Mouse (Mus musculus) megakaryocyte, adult 5-6 weeks (primary cell): ENCODE results near the gene Tas1r2. TPM values are rescaled to one million over a fixed set of nuclear protein-coding genes. Genes with fewer than 3 reads are reported as not detected.

Source experiments
- ATAC-seq: 2 replicates; pipeline ENCODE4 v1.8.0; 2016; ENCODE audit warnings: mild to moderate bottlenecking, inconsistent platforms; ENCODE audit not compliant: poor library complexity, severe bottlenecking
- total RNA-seq, 2 experiments: library from RNA; stranded (forward) in 1 of 2; stranded (reverse) in 1 of 2; fragments of 153-499, 151-499 nt in 1 of 2; fragments of 221-1000, 200-1000 nt in 1 of 2; gene quantifications; 2 replicates each; pipeline versions ENCODE4 v1.2.3 to v1.2.4; 2015 to 2017

Tas1r2 gene
- not detected in 2 replicates for total RNA-seq (2015)
- total RNA-seq (2017): not detected in 2 replicates

- ATAC-seq: no peak
Measured at GRCm38 (mm10) chr4:139653238-139653637, at the start of gene Tas1r2. Gene Tas1r2 (plus strand): TSS chr4:139653538.

DNA sequence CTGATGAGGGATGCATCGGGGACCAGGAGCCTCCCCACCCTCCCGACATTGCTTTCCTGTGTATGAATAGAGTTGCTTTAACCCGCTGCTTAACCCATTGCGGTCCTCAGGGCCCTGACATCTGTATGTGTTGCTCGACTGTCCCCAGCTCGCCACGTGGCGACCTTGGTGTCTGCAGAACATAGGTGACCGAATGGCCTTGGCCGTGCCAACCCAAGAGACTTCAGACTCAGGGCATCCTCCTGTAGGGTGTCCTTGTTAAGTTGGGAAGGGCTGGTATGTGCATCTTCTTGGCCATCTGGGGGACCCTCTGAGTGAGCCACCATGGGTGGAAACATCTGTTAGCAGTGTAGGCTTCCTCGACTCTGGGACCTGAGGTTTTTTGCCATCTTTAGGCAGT, 48.1 kb upstream of the Tas1r2 start:
- ATAC-seq: no peak

GRCm38 (mm10) chr4:139606732-139607131, 46.6 kb upstream of the Tas1r2 start:
- no peak for ATAC-seq

DNA sequence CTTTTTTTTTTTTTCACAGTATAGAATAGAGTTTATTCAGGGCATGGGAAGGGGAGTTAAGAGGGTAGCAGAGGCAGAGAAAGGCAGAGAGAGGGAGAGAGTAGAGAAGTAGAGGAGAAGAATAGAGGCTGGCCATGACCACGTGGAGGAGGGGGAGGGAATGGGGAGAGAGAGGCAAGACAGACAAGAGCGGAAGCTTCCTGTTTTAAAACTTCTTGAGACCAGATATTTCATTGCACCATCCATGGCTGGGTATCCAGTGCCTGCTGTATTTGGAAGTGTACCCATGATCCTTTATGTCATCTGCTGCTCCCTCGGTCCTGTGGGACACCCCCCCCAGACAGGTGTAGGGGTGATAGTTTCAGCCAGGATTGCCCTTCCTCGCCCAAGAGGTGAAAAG, 44.4 kb upstream of the Tas1r2 start:
- peak; percentile 65 for ATAC-seq

GRCm38 (mm10) chr4:139610954-139611353, 42.4 kb upstream of the Tas1r2 start:
- no peak for ATAC-seq

GRCm38 (mm10) chr4:139611542-139611953, 41.8 kb upstream of the Tas1r2 start:
- ATAC-seq: peak; percentile 63

DNA sequence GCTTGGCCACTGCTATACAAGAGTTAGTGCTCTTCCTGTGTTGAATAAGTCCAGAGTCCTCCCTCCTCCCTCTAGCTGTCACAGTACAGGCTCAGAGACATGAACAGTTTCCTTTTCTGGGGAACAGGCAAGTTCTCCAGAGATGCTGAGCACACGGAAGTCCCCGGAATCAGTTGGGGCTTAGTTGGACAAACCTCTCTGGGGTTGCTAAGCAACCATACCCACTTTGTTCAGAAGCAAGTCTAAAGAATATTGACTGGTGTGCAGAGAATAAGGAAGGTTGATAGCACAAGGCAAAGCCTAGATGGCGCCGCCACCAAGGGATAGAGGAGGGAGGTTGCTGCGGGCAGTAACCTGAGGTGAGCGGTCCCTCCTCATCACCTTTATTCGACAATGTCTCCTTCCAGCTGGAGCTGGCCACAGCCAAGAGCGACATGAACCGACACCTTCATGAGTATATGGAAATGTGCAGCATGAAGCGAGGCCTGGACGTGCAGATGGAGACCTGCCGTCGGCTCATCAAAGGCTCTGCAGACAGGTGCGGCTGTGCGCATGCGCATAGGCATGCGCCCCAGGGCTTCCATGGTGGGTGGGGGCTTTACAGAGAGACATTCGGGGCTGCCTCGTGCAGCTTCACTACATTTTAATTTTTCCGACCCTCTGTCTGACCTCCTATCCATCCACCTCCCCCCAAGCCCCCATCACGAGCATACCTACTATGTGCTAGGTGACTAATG, 38.6 kb upstream of the Tas1r2 start:
- ATAC-seq: no peak

GRCm38 (mm10) chr4:139616276-139617000, 36.9 kb upstream of the Tas1r2 start:
- ATAC-seq: peak; percentile 97

- ATAC-seq: no peak
Measured at GRCm38 (mm10) chr4:139617001-139617364, 36.4 kb upstream of the Tas1r2 start.

- ATAC-seq: no peak
Measured at GRCm38 (mm10) chr4:139619765-139620164, 33.6 kb upstream of the Tas1r2 start.

DNA sequence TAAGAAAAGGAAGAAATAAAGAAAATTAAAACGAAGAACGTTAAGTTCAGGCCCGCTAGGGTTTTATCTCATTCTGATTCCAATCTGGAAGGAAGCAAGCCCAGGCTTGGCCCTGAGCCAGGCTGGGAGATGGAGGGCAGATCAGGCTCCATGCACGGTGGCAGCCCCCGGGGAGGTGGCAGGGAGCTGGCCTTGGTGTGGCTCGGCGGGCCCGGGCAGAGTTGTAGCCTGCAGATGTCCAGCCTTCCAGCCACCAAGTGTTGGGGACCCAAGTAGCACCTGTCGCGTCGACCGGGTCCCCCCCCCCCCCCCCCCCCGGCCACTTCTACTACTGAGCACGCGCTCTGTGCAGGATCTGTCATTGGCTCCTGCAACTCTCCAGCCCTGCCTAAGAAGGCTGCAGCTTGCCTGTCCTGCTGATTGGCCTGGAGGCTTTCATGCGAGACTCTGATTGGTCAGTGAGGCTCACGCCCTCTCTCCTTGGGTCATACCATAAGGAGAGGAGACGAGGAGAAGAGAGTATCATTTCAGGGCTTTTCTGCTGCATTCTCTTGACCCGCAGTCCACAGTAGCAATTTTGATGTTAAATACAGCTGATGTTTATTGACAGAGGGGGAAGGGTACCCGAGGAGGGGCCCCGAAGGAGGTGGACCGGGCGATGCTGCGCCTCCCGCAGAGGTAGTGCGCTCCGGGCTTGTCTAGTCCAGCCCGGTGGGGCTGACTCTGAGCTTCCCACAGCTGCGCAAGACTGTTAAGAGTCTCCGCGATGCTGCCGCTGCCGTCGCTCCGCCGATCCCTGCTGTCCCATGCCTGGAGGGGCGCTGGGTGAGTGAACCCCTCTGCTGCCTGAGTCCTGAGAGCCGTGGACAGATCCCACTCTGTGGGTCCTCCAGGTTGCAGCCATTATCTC, 30.7 kb upstream of the Tas1r2 start, which contains the start of gene Aldh4a1:
TSS of gene Aldh4a1 (plus strand) at position 494 of the 910 bp plus-strand sequence.
- peak; percentile 98 for ATAC-seq

DNA sequence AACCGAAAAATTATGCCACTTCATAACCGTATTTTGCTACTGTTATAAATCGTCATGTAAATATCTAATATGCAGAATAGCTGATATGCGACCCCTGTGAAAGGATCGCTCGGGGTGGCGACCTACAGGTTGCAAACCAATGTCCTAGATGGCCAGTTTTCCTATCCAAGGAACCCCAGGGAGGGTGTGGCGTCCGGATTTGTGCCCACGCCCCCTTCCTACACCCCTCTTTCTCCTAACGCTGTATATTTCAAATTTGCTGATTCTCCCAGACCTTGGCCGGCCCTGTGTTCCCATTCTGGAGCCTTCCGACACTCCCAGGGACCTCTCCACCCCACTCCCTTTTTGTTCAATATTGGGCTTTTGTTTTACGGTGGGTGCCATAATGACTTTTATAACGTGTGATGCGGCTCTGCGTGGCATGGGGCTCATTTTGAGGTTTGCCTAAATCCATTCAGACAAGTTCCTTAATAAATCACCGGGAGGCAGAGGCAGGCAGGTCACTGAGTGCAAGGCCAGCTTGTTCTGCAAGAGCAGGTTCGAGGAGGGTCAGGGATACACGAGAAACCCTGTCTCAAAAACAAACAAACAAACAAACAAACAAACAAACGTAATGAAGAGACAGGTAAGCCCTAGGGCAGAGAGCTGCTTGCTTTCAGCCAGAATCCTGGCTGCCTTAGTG, 29.8 kb upstream of the Tas1r2 start:
- no peak for ATAC-seq

- no peak for ATAC-seq
Measured at GRCm38 (mm10) chr4:139624116-139624489, 29.2 kb upstream of the Tas1r2 start.

DNA sequence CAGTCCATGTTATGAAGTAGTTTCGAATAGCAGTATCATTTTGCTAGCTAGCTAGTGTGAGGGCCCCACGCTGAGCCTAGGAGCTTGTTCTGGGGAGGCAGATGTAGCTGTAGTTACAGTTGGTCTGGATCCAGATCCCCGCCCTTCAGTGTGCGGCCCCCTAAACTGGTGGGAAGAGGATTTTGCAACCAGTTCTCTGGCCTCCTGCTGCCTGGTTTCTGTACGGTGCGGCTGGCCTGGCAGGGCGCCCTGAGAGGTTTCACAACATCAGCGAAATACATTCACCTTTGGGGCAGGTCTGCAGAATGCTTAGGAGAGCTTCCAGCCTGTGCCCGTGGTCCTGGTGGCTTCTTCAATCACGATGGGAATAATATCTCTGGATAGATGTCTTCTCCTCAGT, 28.6 kb upstream of the Tas1r2 start:
- ATAC-seq: no peak

GRCm38 (mm10) chr4:139627361-139627760, 26.0 kb upstream of the Tas1r2 start:
- no peak for ATAC-seq

- no peak for ATAC-seq
Measured at GRCm38 (mm10) chr4:139630171-139630570, 23.2 kb upstream of the Tas1r2 start.

DNA sequence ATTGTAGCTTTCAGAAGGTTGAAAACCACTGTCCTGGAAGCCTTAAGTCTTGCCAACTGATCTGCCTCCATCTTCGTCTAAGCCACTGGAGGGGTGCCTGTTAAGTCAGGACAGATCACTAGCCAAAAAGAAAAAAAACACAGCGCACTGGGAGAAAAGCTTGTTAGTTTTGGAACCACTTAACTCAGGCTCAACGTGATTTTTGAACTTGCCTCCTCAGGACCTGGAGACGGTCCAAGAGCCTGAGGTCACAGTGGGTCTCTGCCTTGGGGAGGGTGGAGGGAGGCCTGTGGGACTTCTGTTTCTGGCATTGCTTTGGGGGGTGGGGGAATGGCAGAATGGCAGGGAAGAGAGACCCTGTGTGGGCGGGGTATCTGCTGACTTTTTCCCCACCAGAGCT, 22.2 kb upstream of the Tas1r2 start:
- ATAC-seq: no peak

- no peak for ATAC-seq
Measured at GRCm38 (mm10) chr4:139631569-139632253, 21.6 kb upstream of the Tas1r2 start.

DNA sequence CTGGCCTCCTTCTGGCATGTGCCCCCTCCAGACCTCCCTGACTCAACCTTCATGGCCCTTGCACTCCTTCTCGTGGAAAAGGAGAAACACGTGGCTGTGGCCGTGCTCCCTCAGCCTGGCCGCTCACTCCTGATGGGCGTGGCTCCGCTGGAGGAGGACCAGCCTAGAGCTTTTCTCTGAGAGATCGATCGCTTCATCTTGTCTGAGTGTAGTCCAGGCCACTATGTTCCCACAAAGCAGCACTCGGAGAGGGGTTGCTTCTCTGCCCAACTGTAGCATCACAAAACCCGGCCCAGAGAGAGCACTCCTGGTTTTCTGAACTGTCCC, 21.1 kb upstream of the Tas1r2 start:
- no peak for ATAC-seq

DNA sequence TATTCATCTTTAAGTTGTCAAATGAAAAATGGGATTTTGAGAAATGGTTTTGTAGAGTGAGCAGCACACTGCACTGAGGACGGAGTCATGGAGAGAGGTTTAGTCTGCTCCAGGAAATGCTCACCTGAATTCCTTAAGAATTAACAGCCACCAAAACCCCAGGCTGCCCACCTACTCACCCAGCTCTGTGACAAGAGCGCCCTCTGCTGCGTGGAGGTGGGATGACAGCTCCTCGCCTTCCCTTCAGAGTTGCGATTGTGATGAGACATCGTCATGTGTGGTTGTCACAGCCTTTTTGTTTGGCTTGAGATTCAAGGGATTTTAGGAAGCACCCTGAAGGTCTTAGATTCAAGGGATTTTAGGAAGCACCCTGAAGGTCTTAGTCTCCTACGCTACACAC, 17.0 kb upstream of the Tas1r2 start:
- no peak for ATAC-seq
